Mouse (Mus musculus): ENCODE measurements around the gene Slc35e3.

Gene Slc35e3

DNA sequence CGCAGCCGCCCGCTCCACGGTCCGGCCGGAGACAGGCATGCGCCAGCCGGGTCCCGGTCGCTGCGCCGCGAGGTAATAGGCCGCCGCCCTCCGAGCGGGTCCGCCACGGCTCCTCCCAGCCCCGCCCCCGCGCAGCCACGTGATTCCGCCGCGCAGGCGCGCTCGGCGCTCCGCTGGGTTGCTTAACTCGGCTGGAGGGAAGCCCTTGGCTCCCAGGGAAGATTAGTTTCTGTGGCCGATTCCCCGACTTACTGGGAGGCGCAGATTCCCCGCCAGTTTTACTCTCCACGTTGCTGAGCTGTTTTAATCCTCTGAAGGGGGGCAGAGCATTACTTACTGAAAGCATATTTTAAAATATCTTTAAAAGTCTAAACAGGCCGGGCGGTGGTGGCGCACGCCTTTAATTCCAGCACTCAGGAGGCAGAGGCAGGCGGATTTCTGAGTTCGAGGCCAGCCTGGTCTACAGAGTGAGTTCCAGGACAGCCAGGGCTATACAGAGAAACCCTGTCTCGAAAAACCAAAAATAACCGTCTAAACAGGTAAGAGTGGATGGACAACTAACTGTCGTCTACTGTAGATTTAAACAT is at the start of gene Slc35e3:
TSS of gene Slc35e3 (minus strand) at position 69 of the 587 bp plus-strand sequence.
- peak; percentile 94 for DNase-seq

GRCm38 (mm10) chr10:117795206-117795605 is 49.0 kb upstream of the Slc35e3 start:
- DNase-seq, result no peak

- peak; percentile 26 for DNase-seq
Observed at GRCm38 (mm10) chr10:117793436-117794030, 47.4 kb upstream of the Slc35e3 start.

- DNase-seq, result peak; percentile 100
Observed at GRCm38 (mm10) chr10:117792141-117793091, 46.3 kb upstream of the Slc35e3 start, which contains the start of gene Nup107. Gene Nup107 (minus strand): TSS chr10:117792705.

DNA sequence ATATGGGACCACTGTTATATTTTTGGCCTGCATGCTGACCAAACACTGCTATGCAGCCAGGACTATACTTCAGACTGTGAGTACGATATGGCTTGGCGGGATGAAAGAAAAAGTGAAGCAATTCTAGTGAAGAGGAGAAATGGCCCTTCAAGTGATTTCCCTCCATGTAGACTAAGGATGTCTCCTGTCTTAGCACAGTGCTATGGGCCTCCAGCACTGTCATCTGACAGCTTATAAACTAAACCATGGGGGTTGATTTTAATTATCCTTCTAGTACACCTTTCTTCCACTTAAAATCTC is 45.0 kb upstream of the Slc35e3 start:
- DNase-seq, result no peak

GRCm38 (mm10) chr10:117790421-117791170 is 44.4 kb upstream of the Slc35e3 start:
- DNase-seq, result no peak

DNA sequence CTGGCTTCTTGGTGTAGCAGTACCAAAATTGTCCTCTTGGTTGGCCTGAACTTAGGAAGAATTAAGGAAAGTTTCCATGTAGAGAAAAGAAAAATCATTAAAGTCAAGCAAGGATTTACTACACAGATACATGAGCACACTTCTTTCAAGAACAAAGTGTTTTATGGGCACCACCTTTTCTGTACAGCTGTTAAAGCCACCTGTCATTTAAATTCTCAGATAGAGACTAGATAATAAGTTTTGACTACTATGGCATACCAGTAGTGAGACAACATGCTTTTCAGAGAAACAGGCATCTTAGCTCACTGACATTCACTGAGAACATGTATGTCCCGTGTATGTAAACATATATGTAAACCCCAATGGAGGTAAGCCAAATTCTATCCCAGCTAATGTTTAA is 43.8 kb upstream of the Slc35e3 start:
- DNase-seq, result no peak

GRCm38 (mm10) chr10:117784646-117785045 is 38.5 kb upstream of the Slc35e3 start:
- DNase-seq, result no peak

GRCm38 (mm10) chr10:117783786-117784420 is 37.7 kb upstream of the Slc35e3 start:
- DNase-seq, result no peak

- DNase-seq, result no peak
Observed at GRCm38 (mm10) chr10:117782491-117783260, 36.5 kb upstream of the Slc35e3 start.

DNA sequence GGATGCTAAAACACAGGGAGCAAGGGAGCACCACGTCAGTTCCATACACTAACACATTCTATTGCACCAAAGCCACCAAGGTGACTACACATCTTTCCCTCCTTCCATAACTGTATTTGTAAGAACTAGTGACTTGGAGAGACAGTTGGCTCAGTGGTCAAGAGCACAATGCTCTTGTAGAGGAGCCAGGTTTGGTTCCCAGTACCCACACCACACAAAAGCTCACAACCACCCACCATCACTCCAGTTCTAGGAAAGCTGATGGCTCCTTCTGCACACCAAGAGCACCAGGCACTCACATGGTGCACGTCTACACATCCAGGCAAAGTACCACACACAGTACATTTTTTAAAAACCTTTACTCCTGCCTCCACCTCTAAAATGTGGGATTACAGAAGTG is 35.9 kb upstream of the Slc35e3 start:
- no peak for DNase-seq

DNA sequence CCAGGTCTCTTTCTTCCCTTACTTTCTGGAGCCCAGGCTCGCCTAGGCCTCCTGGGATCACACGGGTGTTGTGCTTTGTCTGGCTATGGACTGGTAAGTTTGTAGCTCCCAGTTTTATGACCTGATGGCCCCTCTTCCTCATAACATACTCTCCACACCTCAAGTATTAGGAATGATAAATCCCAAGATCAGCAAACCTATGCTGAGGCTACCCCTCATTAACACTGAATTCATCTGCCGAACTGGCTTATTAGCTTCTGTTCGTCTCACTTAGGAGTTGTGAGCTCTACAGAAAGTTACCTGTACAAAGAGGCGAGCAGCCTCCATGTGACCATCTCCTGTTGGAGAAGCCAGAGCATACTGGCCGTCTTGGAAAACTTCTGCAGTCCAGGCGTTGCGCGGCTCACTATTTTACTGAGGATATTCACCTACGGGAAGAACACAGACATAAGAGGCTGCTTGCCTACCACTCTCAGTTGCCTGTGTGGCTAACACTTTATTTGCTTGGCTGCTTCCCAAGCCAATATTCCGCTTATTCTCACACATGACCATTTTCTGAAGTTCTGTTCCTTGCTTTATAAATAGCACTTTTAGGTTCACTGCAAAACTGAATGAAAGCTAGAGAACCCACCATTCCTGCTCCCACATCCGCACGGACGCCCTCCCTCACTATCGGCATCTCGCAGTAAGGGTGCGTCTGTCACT is 35.0 kb upstream of the Slc35e3 start:
- no peak for DNase-seq

DNA sequence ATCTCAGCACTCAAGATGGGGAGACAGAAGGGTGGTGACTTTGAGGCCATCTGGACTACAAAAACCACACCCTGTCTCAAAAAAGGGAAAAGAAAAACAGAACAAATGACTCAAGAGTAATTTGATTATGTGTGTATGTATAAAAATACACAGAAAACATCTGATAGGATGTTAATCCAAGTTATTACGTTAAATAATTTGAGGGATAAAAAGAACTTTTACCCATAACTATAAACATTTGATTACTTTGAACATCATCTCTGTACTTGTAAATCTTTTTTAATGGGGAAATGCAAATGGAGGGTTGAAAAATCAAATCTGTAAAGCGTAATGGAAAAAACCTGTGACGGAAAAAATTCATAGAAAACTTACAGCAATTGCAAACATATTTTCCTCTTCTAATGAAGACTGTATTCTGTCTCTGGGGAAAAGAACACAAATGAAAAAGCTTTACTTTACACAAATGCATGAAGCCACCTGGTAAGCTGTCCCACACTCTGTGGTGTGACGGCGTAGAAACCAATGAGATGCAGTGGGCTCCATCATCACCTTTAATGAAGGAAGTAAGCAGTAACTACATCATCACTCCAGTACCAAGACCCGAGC is 34.2 kb upstream of the Slc35e3 start:
- DNase-seq, result no peak

GRCm38 (mm10) chr10:117779581-117780305 is 33.6 kb upstream of the Slc35e3 start:
- DNase-seq, result no peak

DNA sequence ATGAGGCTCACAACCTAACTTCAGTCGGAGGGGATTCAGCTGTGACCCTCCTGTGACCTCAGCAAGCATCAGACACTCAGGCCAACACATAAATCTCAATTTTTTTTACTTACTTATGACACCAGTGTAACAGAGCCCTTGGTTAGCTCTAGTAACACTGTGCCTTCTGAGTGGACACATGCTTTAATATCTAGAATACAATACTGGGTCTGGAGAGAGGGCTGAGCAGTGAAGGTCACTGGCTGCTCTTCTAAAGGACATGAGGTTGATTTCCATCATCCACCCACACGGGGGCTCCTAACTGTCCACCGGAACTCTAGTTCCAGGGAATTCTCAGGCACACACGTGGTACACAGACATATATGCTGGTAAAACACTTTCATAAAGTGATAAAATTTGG is 32.8 kb upstream of the Slc35e3 start:
- DNase-seq, result no peak

- DNase-seq, result no peak
Observed at GRCm38 (mm10) chr10:117778328-117778910, 32.3 kb upstream of the Slc35e3 start.

- DNase-seq, result no peak
Observed at GRCm38 (mm10) chr10:117777501-117778327, 31.5 kb upstream of the Slc35e3 start.

- DNase-seq, result no peak
Observed at GRCm38 (mm10) chr10:117777103-117777470, 30.9 kb upstream of the Slc35e3 start.

Measured in cerebellum, adult 9-10 months (tissue).